Mouse (Mus musculus) left cerebral cortex, postnatal 14 days (tissue): Measurements from ENCODE around the gene Dmrtb1. TPM values are rescaled to one million over a fixed set of nuclear protein-coding genes. Genes with fewer than 3 reads are reported as not detected.

Experiments
- DNase-seq, 2 experiments: peaks; one replicate each; pipeline ENCODE4 v3.0.0; 2021 to 2022; ENCODE audit warnings: low spot score in 2 of 2, mixed read lengths in 1 of 2
- intact Hi-C: fragments of 180-260 bp; cut with DNase I; formaldehyde crosslinking; loops from one replicate; pipeline ENCODE4 v1.15.1; 2025
- long read RNA-seq, 2 experiments: library from polyadenylated mRNA; stranded (forward); transcript quantifications; one replicate each; pipeline ENCODE4 v2.0.0; 2021
- total RNA-seq, 2 experiments: library from RNA; stranded (reverse); gene quantifications; 2 replicates each; pipeline ENCODE4 v1.2.3; 2021

The Dmrtb1 gene
- total RNA-seq, result 1 to 10 TPM; 3.4 to 4.0 TPM
- long read RNA-seq, experiment 1, partial matches to known transcripts, result 0 of 2 reads
- long read RNA-seq, experiment 1, other reads (novel, unspliced or antisense), result 0 of 2 reads
- long read RNA-seq, experiment 2, partial matches to known transcripts, result 0 of 4 reads
- long read RNA-seq, experiment 2, other reads (novel, unspliced or antisense), result 0 of 4 reads

GRCm38 (mm10) chr4:107684130-107684529 lies at the start of gene Dmrtb1:
Dmrtb1 (minus strand) TSS chr4:107684230.
- intact Hi-C loops, result no loop called here
- no peak for DNase-seq

GRCm38 (mm10) chr4:107733603-107734002 lies 49.6 kb upstream of the Dmrtb1 start:
- no peak for DNase-seq
- intact Hi-C loops, result no loop called here

GRCm38 (mm10) chr4:107732624-107733023 lies 48.6 kb upstream of the Dmrtb1 start:
- intact Hi-C loops, result no loop called here

GRCm38 (mm10) chr4:107732182-107732581 lies 48.2 kb upstream of the Dmrtb1 start:
- DNase-seq, result no peak
- intact Hi-C loops, result no loop called here

More at GRCm38 (mm10) chr4:107732624-107733023, 48.6 kb upstream of the Dmrtb1 start:
- DNase-seq, result no peak

GRCm38 (mm10) chr4:107731088-107731465 lies 47.0 kb upstream of the Dmrtb1 start:
- DNase-seq, result no peak
- intact Hi-C loops, result no loop called here

GRCm38 (mm10) chr4:107730391-107731087 lies 46.5 kb upstream of the Dmrtb1 start:
- DNase-seq, result no peak
- intact Hi-C loops, result no loop called here

- no peak for DNase-seq
- intact Hi-C loops, result no loop called here
Measured at GRCm38 (mm10) chr4:107725432-107725831, 41.4 kb upstream of the Dmrtb1 start.

- no peak for DNase-seq
- intact Hi-C loops, result no loop called here
Measured at GRCm38 (mm10) chr4:107720043-107720830, 36.2 kb upstream of the Dmrtb1 start.

GRCm38 (mm10) chr4:107719161-107719560 lies 35.1 kb upstream of the Dmrtb1 start:
- DNase-seq, result no peak
- intact Hi-C loops, result no loop called here

- intact Hi-C loops, result no loop called here
Measured at GRCm38 (mm10) chr4:107718720-107719119, 34.7 kb upstream of the Dmrtb1 start.

GRCm38 (mm10) chr4:107717718-107718313 lies 33.8 kb upstream of the Dmrtb1 start:
- peak; percentile 60 to 73 for DNase-seq
- intact Hi-C loops, result no loop called here

More at GRCm38 (mm10) chr4:107718720-107719119, 34.7 kb upstream of the Dmrtb1 start:
- DNase-seq, result no peak

- peak in 1 of 2 experiments; percentile 39 for DNase-seq
Measured at GRCm38 (mm10) chr4:107716754-107717299, 32.8 kb upstream of the Dmrtb1 start.

GRCm38 (mm10) chr4:107706884-107707283 lies 22.9 kb upstream of the Dmrtb1 start:
- intact Hi-C loops, result no loop called here
- DNase-seq, result no peak

More at GRCm38 (mm10) chr4:107716754-107717299, 32.8 kb upstream of the Dmrtb1 start:
- intact Hi-C loops, result no loop called here

GRCm38 (mm10) chr4:107704185-107704584 lies 20.2 kb upstream of the Dmrtb1 start:
- peak in 1 of 2 experiments; percentile 40 for DNase-seq
- intact Hi-C loops, result loop anchor here (5.0 kb wide), 1 partner anchor 282 kb away; no protein-coding TSS in a partner anchor

GRCm38 (mm10) chr4:107701679-107702078 lies 17.6 kb upstream of the Dmrtb1 start:
- intact Hi-C loops, result loop anchor here (5.0 kb wide), 1 partner anchor 279 kb away; no protein-coding TSS in a partner anchor
- DNase-seq, result no peak

GRCm38 (mm10) chr4:107701116-107701515 lies 17.1 kb upstream of the Dmrtb1 start:
- intact Hi-C loops, result loop anchor here (5.0 kb wide), 1 partner anchor 279 kb away; no protein-coding TSS in a partner anchor

GRCm38 (mm10) chr4:107699271-107699670 lies 15.2 kb upstream of the Dmrtb1 start:
- no peak for DNase-seq
- intact Hi-C loops, result no loop called here

More at GRCm38 (mm10) chr4:107701116-107701515, 17.1 kb upstream of the Dmrtb1 start:
- DNase-seq, result peak; percentile 79 to 81

- no peak for DNase-seq
- intact Hi-C loops, result no loop called here
Measured at GRCm38 (mm10) chr4:107693816-107694215, 9.8 kb upstream of the Dmrtb1 start.

- intact Hi-C loops, result no loop called here
- DNase-seq, result no peak
Measured at GRCm38 (mm10) chr4:107688213-107688612, 4.2 kb upstream of the Dmrtb1 start.
